Mouse (Mus musculus): ENCODE measurements at regions not wholly inside any gene's neighbourhood (a gene's known extent, or its start where the extent isn't known, plus 50 kb on each side); places are given as distances from the start of the nearest gene placed in this dataset.

DNA sequence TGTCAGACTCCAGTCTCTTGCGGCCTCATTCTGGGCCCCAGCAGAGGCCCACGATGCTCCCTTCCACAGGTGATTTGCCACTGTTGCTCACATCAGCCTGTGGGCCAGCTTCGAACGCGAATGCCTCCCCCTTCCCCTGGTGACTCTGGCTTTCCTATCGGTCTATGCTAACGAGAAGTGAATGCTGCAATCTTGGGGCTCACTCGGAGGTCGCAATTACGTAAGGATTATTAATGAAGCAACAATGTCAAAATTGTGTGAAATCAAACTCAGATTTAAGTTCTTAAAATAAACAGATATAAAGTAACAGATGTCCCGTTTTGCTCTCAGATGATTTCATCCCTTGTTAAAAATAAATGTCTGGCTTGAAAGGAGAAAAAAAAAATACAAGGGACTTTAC lies 572.3 kb downstream of the Bnc2 start:
- DNase-seq (ENCODE audit: low spot score), result no peak

- no peak for DNase-seq (ENCODE audit: low spot score)
These were observed 566.5 kb downstream of the Bnc2 start for GRCm38 (mm10) chr4:84108592-84108991.

GRCm38 (mm10) chr4:84109771-84110503 lies 565.1 kb downstream of the Bnc2 start:
- peak; percentile 85 for DNase-seq (ENCODE audit: low spot score)

GRCm38 (mm10) chr4:84114162-84115040 lies 560.7 kb downstream of the Bnc2 start:
- DNase-seq (ENCODE audit: low spot score), result no peak

GRCm38 (mm10) chr4:84118284-84118919 lies 556.7 kb downstream of the Bnc2 start:
- no peak for DNase-seq (ENCODE audit: low spot score)

- DNase-seq (ENCODE audit: low spot score), result no peak
These were observed 555.5 kb downstream of the Bnc2 start for GRCm38 (mm10) chr4:84119616-84120015.

- DNase-seq (ENCODE audit: low spot score), result no peak
These were observed 554.7 kb downstream of the Bnc2 start for GRCm38 (mm10) chr4:84120330-84120729.

DNA sequence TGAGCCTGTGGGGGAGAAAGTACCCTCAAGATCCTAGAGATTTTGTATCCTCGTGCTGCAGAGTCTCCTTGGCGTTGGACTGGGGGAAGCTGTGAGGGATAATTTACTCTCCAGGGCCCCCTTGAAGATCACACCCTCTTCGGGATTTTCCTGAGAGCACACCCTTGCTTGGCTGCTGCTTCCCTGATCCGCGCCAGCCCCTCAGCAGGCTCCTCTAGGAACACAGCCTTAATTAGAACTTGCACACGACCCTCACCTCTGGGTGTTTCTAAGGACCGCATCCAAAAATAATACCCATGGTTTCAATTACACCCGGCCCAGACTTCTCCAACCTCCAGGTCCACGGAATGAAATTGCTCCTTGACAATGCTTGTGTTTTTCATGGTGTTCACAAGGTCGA lies 553.6 kb downstream of the Bnc2 start:
- no peak for DNase-seq (ENCODE audit: low spot score)

- no peak for DNase-seq (ENCODE audit: low spot score)
These were observed 548.7 kb downstream of the Bnc2 start for GRCm38 (mm10) chr4:84126400-84126799.

DNA sequence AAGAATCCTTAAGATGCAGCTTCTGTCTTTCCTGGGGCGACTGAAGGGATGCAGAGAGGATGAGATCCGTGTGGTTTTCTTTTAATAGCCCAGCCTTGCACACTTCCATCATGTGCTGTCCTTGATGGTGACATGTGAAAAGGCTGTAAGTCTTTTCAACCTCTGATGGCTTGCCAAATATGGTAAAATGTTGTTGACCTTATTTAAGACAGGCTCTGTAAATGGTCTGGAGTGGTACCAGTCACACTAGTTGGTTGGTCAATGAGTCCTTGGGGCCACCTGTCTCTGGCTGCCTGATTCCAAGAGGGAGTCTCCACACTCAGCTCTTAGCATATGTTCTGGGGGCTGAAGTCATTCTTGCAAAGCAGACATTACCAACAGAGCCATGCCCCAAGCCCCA lies 547.7 kb downstream of the Bnc2 start:
- no peak for DNase-seq (ENCODE audit: low spot score)

GRCm38 (mm10) chr4:84130840-84131547 lies 544.1 kb downstream of the Bnc2 start:
- DNase-seq (ENCODE audit: low spot score), result no peak

DNA sequence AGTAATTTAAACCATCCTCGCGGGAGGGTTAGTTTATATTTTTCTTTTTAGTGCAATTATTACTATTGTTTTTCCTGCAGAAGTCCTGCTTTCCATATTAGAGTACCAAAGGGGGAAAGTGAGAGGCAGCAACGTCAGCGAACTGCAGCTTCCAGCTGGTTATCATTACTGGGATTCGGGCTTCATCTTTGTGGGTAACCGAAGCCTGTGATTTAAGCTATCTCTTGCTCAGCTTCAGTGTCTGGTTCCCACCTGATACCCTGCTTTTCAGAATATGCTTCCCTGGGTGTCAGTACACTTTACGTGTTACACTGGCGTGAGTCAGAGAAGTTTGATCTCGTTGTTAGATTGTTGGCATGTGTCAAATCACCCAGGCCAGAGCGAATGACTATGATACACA lies 539.3 kb downstream of the Bnc2 start:
- DNase-seq (ENCODE audit: low spot score), result peak; percentile 43

DNA sequence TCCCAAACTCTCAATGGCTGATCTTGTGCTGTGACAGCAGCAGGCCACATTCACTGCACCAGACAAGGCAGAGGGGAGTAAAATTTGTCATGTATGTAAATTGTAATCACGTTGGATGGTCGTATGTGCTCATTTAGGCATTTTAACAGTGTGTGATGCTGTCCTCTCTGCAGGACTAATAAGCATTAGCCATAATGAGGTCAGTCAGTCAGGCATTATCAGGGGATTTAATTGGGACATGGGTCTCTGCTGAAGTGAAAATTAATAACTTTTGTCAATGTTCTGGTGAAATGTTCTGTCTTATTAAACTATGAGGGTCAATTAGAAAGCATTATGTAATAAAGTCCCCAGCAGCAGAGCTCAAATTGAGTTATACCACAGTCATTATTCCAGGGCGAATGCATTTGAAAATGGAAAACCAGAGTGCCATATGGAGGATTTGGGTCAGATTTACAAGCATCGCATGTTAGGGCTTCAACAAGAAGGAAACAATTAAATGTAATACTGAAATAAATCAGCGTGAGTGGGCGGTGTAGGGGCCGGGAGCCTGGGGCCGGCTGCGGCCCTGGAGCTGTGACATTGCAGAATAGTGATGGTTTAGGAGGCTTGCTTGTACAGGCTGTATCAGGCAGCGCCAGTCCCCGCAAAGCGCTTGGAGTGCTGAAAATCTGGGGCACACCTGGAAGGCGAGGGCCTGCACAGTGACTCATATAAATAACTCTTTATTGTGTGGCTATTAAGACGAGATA lies 537.7 kb downstream of the Bnc2 start:
- DNase-seq (ENCODE audit: low spot score), result peak; percentile 25

- no peak for DNase-seq (ENCODE audit: low spot score)
These were observed 525.7 kb downstream of the Bnc2 start for GRCm38 (mm10) chr4:84149149-84150050.

GRCm38 (mm10) chr4:84150698-84151097 lies 524.4 kb downstream of the Bnc2 start:
- DNase-seq (ENCODE audit: low spot score), result no peak

- DNase-seq (ENCODE audit: low spot score), result no peak
These were observed 523.8 kb downstream of the Bnc2 start for GRCm38 (mm10) chr4:84151247-84151646.

DNA sequence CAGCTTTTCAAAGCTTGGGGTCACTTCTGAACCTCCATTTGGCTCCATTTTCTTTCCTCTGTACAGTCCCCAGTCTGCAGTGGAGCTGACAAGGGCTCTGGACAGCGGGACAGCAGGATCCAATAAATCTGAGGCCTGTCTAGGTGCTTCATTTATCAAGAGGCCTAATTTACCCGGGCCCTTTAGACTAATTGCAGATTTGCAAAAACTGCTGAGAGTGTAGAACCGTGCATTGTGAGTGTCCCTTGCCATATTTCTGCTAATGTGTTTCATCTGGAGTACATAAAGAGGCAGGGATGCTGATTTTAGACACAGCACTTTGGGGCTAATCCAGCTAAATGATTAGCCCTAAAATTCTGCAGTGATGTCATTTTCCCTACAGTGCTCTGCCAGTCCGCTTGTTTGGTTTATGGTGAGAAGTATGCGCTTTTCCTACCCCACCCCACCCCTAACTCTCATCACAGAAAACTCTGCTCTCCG lies 523.1 kb downstream of the Bnc2 start:
- DNase-seq (ENCODE audit: low spot score), result peak; percentile 13

DNA sequence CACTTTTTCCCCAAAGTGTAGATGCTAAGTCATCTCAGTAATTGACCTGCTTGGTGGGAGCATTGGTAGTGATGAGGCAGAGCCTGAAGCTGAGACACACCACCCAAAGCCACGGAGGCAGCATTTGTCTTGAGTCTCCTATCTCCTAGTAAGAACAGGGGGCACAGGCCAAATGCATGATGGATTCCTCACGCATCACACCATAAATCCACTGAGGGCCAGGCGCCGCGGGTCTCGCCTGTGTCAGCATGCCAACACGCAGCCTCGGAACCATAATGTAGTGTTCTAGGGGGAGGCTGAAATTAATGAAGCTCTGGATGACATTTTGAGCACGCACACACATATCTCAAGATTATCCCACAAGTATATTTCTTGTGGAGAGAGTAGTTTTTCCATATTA lies 521.5 kb downstream of the Bnc2 start:
- DNase-seq (ENCODE audit: low spot score), result no peak

DNA sequence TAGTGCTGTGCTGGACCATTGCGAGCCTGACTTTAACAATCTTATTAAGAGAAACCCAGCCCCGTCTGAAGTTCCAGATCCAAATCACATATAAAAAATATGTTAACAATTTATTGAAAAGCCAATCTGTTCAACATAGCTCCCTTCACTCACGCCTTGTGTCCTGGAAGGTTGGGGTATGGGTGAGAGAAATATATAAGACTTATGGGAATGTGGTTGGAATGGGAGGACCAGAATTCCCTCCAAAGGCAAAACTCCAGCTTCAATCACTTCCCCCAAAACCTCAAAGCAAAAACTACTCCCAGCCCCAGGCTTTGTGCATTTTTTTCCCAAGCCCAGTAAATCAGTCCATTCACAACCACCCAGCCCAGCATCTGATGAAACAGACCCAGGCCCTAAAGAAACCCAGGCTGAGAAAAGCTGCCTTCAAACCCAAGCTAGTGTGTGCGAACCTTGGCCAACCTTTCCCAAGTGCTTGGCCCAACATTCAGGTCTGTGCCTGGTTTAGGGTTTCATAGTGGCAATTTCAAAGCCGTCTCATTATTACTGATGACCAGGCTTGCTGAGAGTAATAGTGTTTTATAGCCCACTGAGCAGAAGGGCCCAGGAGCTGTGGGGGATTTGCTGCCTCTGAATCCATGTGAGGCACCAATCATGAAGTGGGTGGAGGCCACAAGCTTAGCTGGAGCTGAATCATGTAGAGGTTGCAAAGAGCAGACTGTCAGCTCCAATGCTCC lies 517.0 kb downstream of the Bnc2 start:
- no peak for DNase-seq (ENCODE audit: low spot score)

DNA sequence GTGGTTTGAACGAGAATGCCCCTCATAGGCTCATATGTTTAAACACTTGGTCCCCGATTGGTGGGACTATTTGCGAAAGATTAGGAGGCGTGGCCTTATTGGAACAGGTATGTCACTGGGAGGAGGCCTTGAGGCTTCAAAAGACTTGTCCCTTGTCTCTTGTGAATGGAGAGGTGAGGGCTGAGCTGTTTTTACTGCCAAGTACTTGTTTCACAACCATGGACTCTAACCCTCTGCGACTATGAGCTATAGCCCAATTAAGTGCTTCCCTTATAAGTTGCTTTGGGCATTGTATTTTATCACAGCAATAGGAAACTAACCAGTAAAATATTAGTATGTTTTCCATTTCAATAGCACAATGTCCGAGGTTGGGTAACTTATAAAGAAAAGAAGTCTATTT lies 511.7 kb downstream of the Bnc2 start:
- no peak for DNase-seq (ENCODE audit: low spot score)
